Mouse (Mus musculus): Measurements from ENCODE around the gene Zfp74. TPM values are rescaled to one million over a fixed set of nuclear protein-coding genes. Genes with fewer than 3 reads are reported as not detected.

The Zfp74 gene
- polyA plus RNA-seq, 1 experiment from 2014 or later: 8.9 TPM

GRCm38 (mm10) chr7:29941027-29941426 lies 12.9 kb downstream of the Zfp74 start:
- H3K4me1 ChIP-seq (ENCODE audit: control insufficient read depth, insufficient read depth, low read length): no peaks in the 10 kb centered on the region
- H3K9me3 ChIP-seq (ENCODE audit: control insufficient read depth, low read length): no peaks in the 10 kb centered on the region
- 85% methylated on average over 11 of the region's 11 CpGs for WGBS
- DNase-seq (ENCODE audit: low spot score) (peak; percentile 1), ATAC-seq (ENCODE audit: low read depth) (no peak)
- H3K27ac ChIP-seq (replicated peaks; ENCODE audit: low read depth, low read length): no peak overlapping the region
- no peak overlapping the region for H3K9ac ChIP-seq (ENCODE audit: low read depth, low read length)
- H3K4me3 ChIP-seq (ENCODE audit: low read depth, low read length): no peak overlapping the region
- H3K36me3 ChIP-seq (ENCODE audit: control insufficient read depth, insufficient read depth, low read length): peaks cover 55% of the 10 kb centered on the region
- H3K27me3 ChIP-seq (replicated peaks; ENCODE audit: control insufficient read depth, insufficient read depth, low read length): no peaks in the 10 kb centered on the region
- no peak overlapping the region for H3K4me2 ChIP-seq (ENCODE audit: low read depth, low read length)

DNA sequence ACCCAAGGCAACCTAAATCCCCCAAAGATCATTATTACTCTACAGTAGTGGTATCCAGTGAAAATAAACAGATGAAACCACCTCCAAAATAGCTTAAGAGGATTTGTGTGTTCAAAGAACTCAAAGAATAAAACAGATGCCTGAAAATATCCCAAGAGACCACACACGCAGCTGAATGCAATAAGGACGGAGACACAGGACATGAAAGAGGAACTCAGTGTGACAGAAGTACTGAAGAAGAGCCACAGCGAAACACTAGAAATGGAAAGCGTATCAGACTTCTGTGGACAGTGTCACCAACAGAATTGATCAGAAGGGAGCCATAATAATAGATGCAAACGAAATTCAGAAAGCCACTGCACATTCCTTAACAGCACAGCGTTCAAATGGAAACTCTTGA lies 15.0 kb downstream of the Zfp74 start:
- no peak for DNase-seq (ENCODE audit: low spot score)
- no peak for ATAC-seq (ENCODE audit: low read depth)
- no peaks in the 10 kb centered on the region for H3K27me3 ChIP-seq (replicated peaks; ENCODE audit: control insufficient read depth, insufficient read depth, low read length)
- H3K9ac ChIP-seq (ENCODE audit: low read depth, low read length): no peak overlapping the region
- no peak overlapping the region for H3K4me3 ChIP-seq (ENCODE audit: low read depth, low read length)
- no peak overlapping the region for H3K4me2 ChIP-seq (ENCODE audit: low read depth, low read length)
- H3K36me3 ChIP-seq (ENCODE audit: control insufficient read depth, insufficient read depth, low read length): peaks cover 71% of the 10 kb centered on the region
- 70% methylated on average over 6 of the region's 6 CpGs for WGBS
- no peaks in the 10 kb centered on the region for H3K4me1 ChIP-seq (ENCODE audit: control insufficient read depth, insufficient read depth, low read length)
- no peak overlapping the region for H3K27ac ChIP-seq (replicated peaks; ENCODE audit: low read depth, low read length)
- H3K9me3 ChIP-seq (ENCODE audit: control insufficient read depth, low read length): no peaks in the 10 kb centered on the region

- no peak for DNase-seq (ENCODE audit: low spot score)
- no peak overlapping the region for H3K4me2 ChIP-seq (ENCODE audit: low read depth, low read length)
- no peaks in the 10 kb centered on the region for H3K27me3 ChIP-seq (replicated peaks; ENCODE audit: control insufficient read depth, insufficient read depth, low read length)
- no peak overlapping the region for H3K4me3 ChIP-seq (ENCODE audit: low read depth, low read length)
- no peaks in the 10 kb centered on the region for H3K9me3 ChIP-seq (ENCODE audit: control insufficient read depth, low read length)
- no peak overlapping the region for H3K27ac ChIP-seq (replicated peaks; ENCODE audit: low read depth, low read length)
- ATAC-seq (ENCODE audit: low read depth): no peak
- 17% methylated on average over 2 of the region's 2 CpGs for WGBS
- no peak overlapping the region for H3K9ac ChIP-seq (ENCODE audit: low read depth, low read length)
- no peaks in the 10 kb centered on the region for H3K4me1 ChIP-seq (ENCODE audit: control insufficient read depth, insufficient read depth, low read length)
- H3K36me3 ChIP-seq (ENCODE audit: control insufficient read depth, insufficient read depth, low read length): no peaks in the 10 kb centered on the region
Measured at GRCm38 (mm10) chr7:29922780-29923179, 31.1 kb downstream of the Zfp74 start.

GRCm38 (mm10) chr7:29921439-29922093 lies 32.3 kb downstream of the Zfp74 start:
- no peaks in the 10 kb centered on the region for H3K4me1 ChIP-seq (ENCODE audit: control insufficient read depth, insufficient read depth, low read length)
- DNase-seq (ENCODE audit: low spot score) (no peak), ATAC-seq (ENCODE audit: low read depth) (no peak)
- no peak overlapping the region for H3K4me3 ChIP-seq (ENCODE audit: low read depth, low read length)
- no peak overlapping the region for H3K27ac ChIP-seq (replicated peaks; ENCODE audit: low read depth, low read length)
- no peaks in the 10 kb centered on the region for H3K9me3 ChIP-seq (ENCODE audit: control insufficient read depth, low read length)
- no peaks in the 10 kb centered on the region for H3K27me3 ChIP-seq (replicated peaks; ENCODE audit: control insufficient read depth, insufficient read depth, low read length)
- H3K4me2 ChIP-seq (ENCODE audit: low read depth, low read length): no peak overlapping the region
- H3K36me3 ChIP-seq (ENCODE audit: control insufficient read depth, insufficient read depth, low read length): peaks cover 11% of the 10 kb centered on the region
- no peak overlapping the region for H3K9ac ChIP-seq (ENCODE audit: low read depth, low read length)
- WGBS: 78% methylated on average over 6 of the region's 6 CpGs

DNA sequence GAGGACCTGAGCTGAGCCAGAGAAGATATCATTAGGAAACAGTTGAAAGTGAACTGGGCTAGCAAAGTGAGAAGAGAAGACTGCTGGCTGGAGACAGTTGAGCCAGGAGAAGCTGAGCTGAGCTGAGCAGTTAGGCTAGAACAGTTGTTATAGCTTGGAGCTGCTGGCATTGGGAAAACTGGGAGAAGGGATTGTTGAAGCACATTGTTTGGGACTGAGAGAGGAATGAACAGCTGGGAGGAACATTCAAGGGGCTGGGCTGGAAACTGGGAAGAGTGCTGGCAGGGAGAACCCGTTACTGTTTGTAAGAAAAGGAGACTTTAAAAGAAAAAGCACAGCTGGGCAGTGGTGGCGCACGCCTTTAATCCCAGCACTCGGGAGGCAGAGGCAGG lies 35.8 kb downstream of the Zfp74 start:
- WGBS: 77% methylated on average over 4 of the region's 4 CpGs
- DNase-seq (ENCODE audit: low spot score): peak; percentile 35
- Histone ChIP-seq H3K9ac (ENCODE audit: low read depth, low read length) (no peak overlapping the region), H3K27ac (replicated peaks; ENCODE audit: low read depth, low read length) (no peak overlapping the region), H3K4me2 (ENCODE audit: low read depth, low read length) (no peak overlapping the region), H3K4me3 (ENCODE audit: low read depth, low read length) (no peak overlapping the region), H3K36me3 (ENCODE audit: control insufficient read depth, insufficient read depth, low read length) (peaks cover 42% of the 10 kb centered on the region), H3K4me1 (ENCODE audit: control insufficient read depth, insufficient read depth, low read length) (no peaks in the 10 kb centered on the region), H3K9me3 (ENCODE audit: control insufficient read depth, low read length) (peaks cover 12% of the 10 kb centered on the region), H3K27me3 (replicated peaks; ENCODE audit: control insufficient read depth, insufficient read depth, low read length) (no peaks in the 10 kb centered on the region)
- no peak for ATAC-seq (ENCODE audit: low read depth)

DNA sequence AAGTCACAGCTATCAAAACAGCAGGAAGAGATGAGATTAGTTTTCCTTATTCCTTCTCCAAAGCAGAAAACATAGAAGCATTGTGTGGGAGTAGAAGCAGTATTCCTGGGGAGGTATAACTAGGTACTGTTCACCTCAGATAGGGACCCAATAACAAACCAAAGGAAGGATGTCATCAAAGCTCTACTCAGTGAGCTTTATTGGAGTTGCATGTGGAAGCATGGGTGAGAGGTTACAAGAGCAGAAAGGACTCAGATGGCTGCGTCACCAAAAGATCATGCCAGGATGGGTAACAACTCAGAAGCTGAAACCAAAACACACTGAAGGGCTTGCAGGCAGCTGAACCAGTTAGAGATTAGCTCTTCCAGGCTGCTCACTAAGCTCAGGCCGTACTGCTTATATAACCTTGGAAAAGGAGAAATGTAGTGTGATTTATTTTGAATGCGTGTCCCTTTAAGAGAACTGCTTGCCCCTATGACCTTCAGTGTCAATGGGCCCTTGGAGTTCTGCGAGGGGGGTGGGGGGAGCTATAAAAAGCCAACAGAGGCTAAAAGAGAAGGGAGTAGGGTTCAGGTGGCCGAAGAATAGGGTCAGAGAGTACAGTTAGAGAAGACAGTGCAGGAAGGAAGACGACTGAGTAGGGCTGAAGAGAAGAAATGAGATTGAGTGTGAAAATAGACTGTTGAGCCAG lies 36.4 kb downstream of the Zfp74 start:
- H3K9me3 ChIP-seq (ENCODE audit: control insufficient read depth, low read length): peaks cover 12% of the 10 kb centered on the region
- H3K27ac ChIP-seq (replicated peaks; ENCODE audit: low read depth, low read length): no peak overlapping the region
- DNase-seq (ENCODE audit: low spot score): no peak
- no peak overlapping the region for H3K4me2 ChIP-seq (ENCODE audit: low read depth, low read length)
- no peaks in the 10 kb centered on the region for H3K4me1 ChIP-seq (ENCODE audit: control insufficient read depth, insufficient read depth, low read length)
- H3K9ac ChIP-seq (ENCODE audit: low read depth, low read length): no peak overlapping the region
- peaks cover 48% of the 10 kb centered on the region for H3K36me3 ChIP-seq (ENCODE audit: control insufficient read depth, insufficient read depth, low read length)
- H3K27me3 ChIP-seq (replicated peaks; ENCODE audit: control insufficient read depth, insufficient read depth, low read length): no peaks in the 10 kb centered on the region
- 54% methylated on average over 6 of the region's 6 CpGs for WGBS
- ATAC-seq (ENCODE audit: low read depth): no peak
- H3K4me3 ChIP-seq (ENCODE audit: low read depth, low read length): no peak overlapping the region

- WGBS: 95% methylated on average over 13 of the region's 13 CpGs
Measured at GRCm38 (mm10) chr7:29912172-29912571, 41.7 kb downstream of the Zfp74 start.

GRCm38 (mm10) chr7:29910252-29910651 lies 43.6 kb downstream of the Zfp74 start:
- Histone ChIP-seq H3K9me3 (ENCODE audit: control insufficient read depth, low read length) (peaks cover 8% of the 10 kb centered on the region), H3K4me1 (ENCODE audit: control insufficient read depth, insufficient read depth, low read length) (peaks cover 16% of the 10 kb centered on the region), H3K9ac (ENCODE audit: low read depth, low read length) (no peak overlapping the region), H3K36me3 (ENCODE audit: control insufficient read depth, insufficient read depth, low read length) (peaks cover 46% of the 10 kb centered on the region), H3K27ac (replicated peaks; ENCODE audit: low read depth, low read length) (no peak overlapping the region), H3K4me3 (ENCODE audit: low read depth, low read length) (no peak overlapping the region), H3K27me3 (replicated peaks; ENCODE audit: control insufficient read depth, insufficient read depth, low read length) (no peaks in the 10 kb centered on the region), H3K4me2 (ENCODE audit: low read depth, low read length) (peak overlapping the region; percentile 70)
- no peak for DNase-seq (ENCODE audit: low spot score)
- WGBS: 68% methylated on average over 2 of the region's 2 CpGs
- no peak for ATAC-seq (ENCODE audit: low read depth)

More at GRCm38 (mm10) chr7:29912172-29912571, 41.7 kb downstream of the Zfp74 start:
- Histone ChIP-seq H3K4me1 (ENCODE audit: control insufficient read depth, insufficient read depth, low read length) (peaks cover 16% of the 10 kb centered on the region), H3K4me2 (ENCODE audit: low read depth, low read length) (no peak overlapping the region), H3K36me3 (ENCODE audit: control insufficient read depth, insufficient read depth, low read length) (peaks cover 62% of the 10 kb centered on the region), H3K9ac (ENCODE audit: low read depth, low read length) (no peak overlapping the region), H3K27ac (replicated peaks; ENCODE audit: low read depth, low read length) (no peak overlapping the region), H3K9me3 (ENCODE audit: control insufficient read depth, low read length) (peaks cover 12% of the 10 kb centered on the region), H3K27me3 (replicated peaks; ENCODE audit: control insufficient read depth, insufficient read depth, low read length) (no peaks in the 10 kb centered on the region), H3K4me3 (ENCODE audit: low read depth, low read length) (no peak overlapping the region)
- ATAC-seq (ENCODE audit: low read depth) (no peak), DNase-seq (ENCODE audit: low spot score) (no peak)
